33 mouse cellular contexts compared by ENCODE assay signal in genomic region chr4:151070962-151071361, GRCm38 (mm10). TPM values are rescaled to one million over a fixed set of nuclear protein-coding genes. Genes with fewer than 3 reads are reported as not detected.
DNase-seq lines count a peak whose midpoint lies in the region; ATAC-seq and TF ChIP-seq lines count a peak whose summit lies in the region.
"Had no signal": no experiment of that assay in that cellular context is flagged by ENCODE, and none has a peak within 500 bp of the region (broad histone marks: within the 10 kb centered on the region; RNA-seq: fewer than 3 reads in every experiment).

No protein-coding gene starts in this region.

- H3K36me3 ChIP-seq in megakaryocyte, embryonic 14.5 days (replicated peaks; ENCODE audit: low read length) = no peaks in the 10 kb centered on the region
- H3K36me3 ChIP-seq in heart, embryonic 12.5 days = peaks cover 78% of the 10 kb centered on the region
- H3K36me3 ChIP-seq in hindbrain, embryonic 10.5 days = peaks cover 97% of the 10 kb centered on the region
- peaks cover 100% of the 10 kb centered on the region for H3K36me3 ChIP-seq in hindbrain, embryonic 14.5 days (replicated peaks; ENCODE audit: control insufficient read depth, insufficient read depth)

- H3K4me2 ChIP-seq in heart, embryonic 12.5 days = no peak overlapping the region
- H3K4me2 ChIP-seq in hindbrain, embryonic 14.5 days (replicated peaks) = no peak overlapping the region
- H3K4me2 ChIP-seq: embryonic facial prominence, embryonic 13.5 days; forebrain, embryonic 13.5 days; heart, embryonic 13.5 days; hindbrain, embryonic 13.5 days had no signal

- ATAC-seq in hematopoietic stem cell, adult 5-6 weeks (replicated peaks in 1 of 2; ENCODE audit: insufficient read depth in 1 of 2, low FRiP score in 2 of 2, low TSS enrichment in 1 of 2, low read depth in 1 of 2, poor library complexity in 2 of 2, severe bottlenecking in 2 of 2) = peak; percentile 82 to 84
- ATAC-seq in heart, embryonic 12.5 days (ENCODE audit: insufficient number of reproducible peaks, low FRiP score) = no peak
- no peak for ATAC-seq in hindbrain, embryonic 14.5 days (ENCODE audit: low FRiP score)
- ATAC-seq: activated CD4-positive, CD25-positive, alpha-beta regulatory T cell, adult 4 months; forebrain, embryonic 13.5 days; forebrain, postnatal 0 days; hindbrain, postnatal 0 days; inflammation-experienced regulatory T-cells, adult 6 months; intestine, embryonic 16.5 days had no signal

- peak; percentile 68 for DNase-seq in 416B (ENCODE audit: low read depth)
- DNase-seq in hindbrain, embryonic 10.5 days (ENCODE audit: low spot score) = no peak
- DNase-seq in hindbrain, embryonic 14.5 days (ENCODE audit: low spot score) = no peak
- DNase-seq: adrenal gland, adult 8-10 months; adrenal gland, postnatal 25 days; cerebellum, adult 18-20 months; cerebellum, adult 9-11 months; cerebellum, postnatal 25 days; embryo, embryonic 11 days; forebrain, postnatal 0 days; gastrocnemius, adult 2 months; gastrocnemius, postnatal 14 days; heart, adult 18-20 months; heart, postnatal 14 days; heart, postnatal 4 days had no signal

- H3K27me3 ChIP-seq in megakaryocyte, embryonic 14.5 days (replicated peaks) = peaks cover 40% of the 10 kb centered on the region
- no peaks in the 10 kb centered on the region for H3K27me3 ChIP-seq in heart, embryonic 12.5 days (replicated peaks)
- no peaks in the 10 kb centered on the region for H3K27me3 ChIP-seq in hindbrain, embryonic 10.5 days (ENCODE audit: insufficient read depth, poor library complexity, severe bottlenecking)
- no peaks in the 10 kb centered on the region for H3K27me3 ChIP-seq in hindbrain, embryonic 14.5 days (ENCODE audit: control insufficient read depth, insufficient read depth, low read length)
- H3K27me3 ChIP-seq: embryonic facial prominence, embryonic 13.5 days; forebrain, embryonic 13.5 days; heart, embryonic 13.5 days; hindbrain, embryonic 13.5 days had no signal

- TF ChIP-seq CTCF in bone marrow macrophage, adult 2 months (IDR thresholded peaks at IDR 0.05; ENCODE audit: low read depth, low read length) = no peak

- H3K4me3 ChIP-seq in bone marrow macrophage, adult 2 months (ENCODE audit: insufficient read depth, low read length) = no peak overlapping the region
- peak overlapping the region; percentile 70 for H3K4me3 ChIP-seq in megakaryocyte, embryonic 14.5 days (replicated peaks)
- no peak overlapping the region for H3K4me3 ChIP-seq in heart, embryonic 12.5 days
- no peak overlapping the region for H3K4me3 ChIP-seq in hindbrain, embryonic 10.5 days
- H3K4me3 ChIP-seq in hindbrain, embryonic 14.5 days (replicated peaks; ENCODE audit: low read length) = no peak overlapping the region
- H3K4me3 ChIP-seq: embryonic facial prominence, embryonic 10.5 days; embryonic facial prominence, embryonic 13.5 days; erythroblast, embryonic 14.5 days; forebrain, embryonic 13.5 days; gastrocnemius, adult 2 months; heart, embryonic 13.5 days; hindbrain, embryonic 13.5 days had no signal

- H3K27ac ChIP-seq in bone marrow macrophage, adult 2 months (ENCODE audit: insufficient read depth, low read depth, low read length) = peak overlapping the region; percentile 63
- no peak overlapping the region for H3K27ac ChIP-seq in heart, embryonic 12.5 days (ENCODE audit: poor library complexity, severe bottlenecking)
- no peak overlapping the region for H3K27ac ChIP-seq in hindbrain, embryonic 10.5 days
- no peak overlapping the region for H3K27ac ChIP-seq in hindbrain, embryonic 14.5 days
- H3K27ac ChIP-seq: embryonic facial prominence, embryonic 10.5 days; embryonic facial prominence, embryonic 13.5 days; forebrain, embryonic 13.5 days; gastrocnemius, adult 2 months; heart, embryonic 13.5 days; hindbrain, embryonic 13.5 days; hindbrain, postnatal 0 days had no signal

- no peak overlapping the region for H3K9ac ChIP-seq in heart, embryonic 12.5 days
- H3K9ac ChIP-seq in hindbrain, embryonic 14.5 days = no peak overlapping the region
- H3K9ac ChIP-seq: forebrain, embryonic 13.5 days; forebrain, postnatal 0 days; heart, embryonic 13.5 days; hindbrain, embryonic 13.5 days had no signal

- no peaks in the 10 kb centered on the region for H3K9me3 ChIP-seq in megakaryocyte, embryonic 14.5 days
- H3K9me3 ChIP-seq in heart, embryonic 12.5 days (replicated peaks) = no peaks in the 10 kb centered on the region
- H3K9me3 ChIP-seq in hindbrain, embryonic 10.5 days = no peaks in the 10 kb centered on the region
- no peaks in the 10 kb centered on the region for H3K9me3 ChIP-seq in hindbrain, embryonic 14.5 days (ENCODE audit: control insufficient read depth, low read length)
- H3K9me3 ChIP-seq: embryonic facial prominence, embryonic 10.5 days; embryonic facial prominence, embryonic 13.5 days; forebrain, embryonic 13.5 days; heart, embryonic 13.5 days; hindbrain, embryonic 13.5 days had no signal

- 79% methylated on average over 7 of the region's 7 CpGs for WGBS in heart, embryonic 12.5 days
- 86% methylated on average over 7 of the region's 7 CpGs for WGBS in hindbrain, embryonic 10.5 days
- 87% methylated on average over 7 of the region's 7 CpGs for WGBS in hindbrain, embryonic 14.5 days

- no peak for TF ChIP-seq POLR2A in bone marrow macrophage, adult 2 months (IDR thresholded peaks at IDR 0.05; ENCODE audit: borderline replicate concordance, low read depth, low read length)

- H3K4me1 ChIP-seq in bone marrow macrophage, adult 2 months (ENCODE audit: control insufficient read depth, insufficient read depth, low read length) = peaks cover 24% of the 10 kb centered on the region
- H3K4me1 ChIP-seq in megakaryocyte, embryonic 14.5 days = peaks cover 21% of the 10 kb centered on the region
- no peaks in the 10 kb centered on the region for H3K4me1 ChIP-seq in heart, embryonic 12.5 days (replicated peaks)
- no peaks in the 10 kb centered on the region for H3K4me1 ChIP-seq in hindbrain, embryonic 10.5 days (replicated peaks)
- no peaks in the 10 kb centered on the region; the same call in 1 of the 2 replicates for H3K4me1 ChIP-seq in hindbrain, embryonic 14.5 days (replicated peaks; ENCODE audit: control insufficient read depth, insufficient read depth, low read length)
- H3K4me1 ChIP-seq: embryonic facial prominence, embryonic 10.5 days; embryonic facial prominence, embryonic 13.5 days; forebrain, embryonic 13.5 days; hindbrain, embryonic 13.5 days had no signal

RNA-seq across cellular contexts. Expression of gene Vamp3, which starts 13.2 kb away (rescaled TPM):
- polyA plus RNA-seq in bone marrow macrophage, adult 2 months (2012; ENCODE audit: insufficient read depth, insufficient read length, missing spikeins) = 110 and 112 TPM in 2 replicates
- 86.8 and 97.3 TPM in 2 replicates for total RNA-seq in hematopoietic stem cell, adult 5-6 weeks (2017)
- polyA plus RNA-seq in megakaryocyte, embryonic 14.5 days (2012; ENCODE audit: insufficient read depth, low replicate concordance) = 1.5 and 1.6 TPM in 2 replicates
- polyA plus RNA-seq in heart, embryonic 12.5 days (2016; fragmentation: Nextera tagmentation; extraction: Ambion mirVana) = 100 and 109 TPM in 2 replicates
- 105 and 123 TPM in 2 replicates for polyA plus RNA-seq in hindbrain, embryonic 10.5 days (2016; fragmentation: Nextera tagmentation; extraction: Ambion mirVana)
- 29.9 and 43.2 TPM in 2 replicates for polyA plus RNA-seq in hindbrain, embryonic 14.5 days (2014; fragmentation: Nextera tagmentation; extraction: Ambion mirVana)

RNA-seq across cellular contexts. Expression of gene Gm13090, which starts 18.4 kb away (rescaled TPM):
- polyA plus RNA-seq in bone marrow macrophage, adult 2 months (2012; ENCODE audit: insufficient read depth, insufficient read length, missing spikeins) = not detected in 2 replicates
- total RNA-seq in hematopoietic stem cell, adult 5-6 weeks (2017) = not detected in 2 replicates
- not detected in 2 replicates for polyA plus RNA-seq in megakaryocyte, embryonic 14.5 days (2012; ENCODE audit: insufficient read depth, low replicate concordance)
- not detected in 2 replicates for polyA plus RNA-seq in heart, embryonic 12.5 days (2016; fragmentation: Nextera tagmentation; extraction: Ambion mirVana)
- polyA plus RNA-seq in hindbrain, embryonic 10.5 days (2016; fragmentation: Nextera tagmentation; extraction: Ambion mirVana) = not detected in 2 replicates
- 0.30 and 0.36 TPM in 2 replicates for polyA plus RNA-seq in hindbrain, embryonic 14.5 days (2014; fragmentation: Nextera tagmentation; extraction: Ambion mirVana)
- total RNA-seq: adrenal gland, adult 8-10 months; adrenal gland, postnatal 25 days; ES-E14; forebrain, postnatal 0 days; gastrocnemius, adult 2 months; gastrocnemius, postnatal 14 days; gastrocnemius, postnatal 4 days; heart, adult 18-20 months; heart, postnatal 14 days; heart, postnatal 4 days; hindbrain, postnatal 0 days had no signal
- polyA plus RNA-seq: activated CD4-positive, CD25-positive, alpha-beta regulatory T cell, adult 4 months; cortical plate, adult 2 months; embryonic facial prominence, embryonic 10.5 days; embryonic facial prominence, embryonic 13.5 days; erythroblast, embryonic 14.5 days; forebrain, embryonic 13.5 days; forebrain, postnatal 0 days; frontal cortex, adult 2 months; heart, embryonic 13.5 days; hindbrain, embryonic 13.5 days; hindbrain, postnatal 0 days; inflammation-experienced regulatory T-cells, adult 6 months; intestine, embryonic 16.5 days had no signal

RNA-seq across cellular contexts. Expression of gene Per3, which starts 26.5 kb away (rescaled TPM):
- polyA plus RNA-seq in bone marrow macrophage, adult 2 months (2012; ENCODE audit: insufficient read depth, insufficient read length, missing spikeins) = 14.5 and 15.5 TPM in 2 replicates
- total RNA-seq in hematopoietic stem cell, adult 5-6 weeks (2017) = 10.0 and 11.0 TPM in 2 replicates
- 8.0 and 11.8 TPM in 2 replicates for polyA plus RNA-seq in megakaryocyte, embryonic 14.5 days (2012; ENCODE audit: insufficient read depth, low replicate concordance)
- 7.2 and 8.7 TPM in 2 replicates for polyA plus RNA-seq in heart, embryonic 12.5 days (2016; fragmentation: Nextera tagmentation; extraction: Ambion mirVana)
- polyA plus RNA-seq in hindbrain, embryonic 10.5 days (2016; fragmentation: Nextera tagmentation; extraction: Ambion mirVana) = 4.3 and 5.7 TPM in 2 replicates
- 3.9 and 5.1 TPM in 2 replicates for polyA plus RNA-seq in hindbrain, embryonic 14.5 days (2014; fragmentation: Nextera tagmentation; extraction: Ambion mirVana)

Comparison
In these comparisons a context has a peak if more than half of its experiments do, and no peak if none do; other contexts are left out.
1. ATAC-seq: peak in hematopoietic stem cell, adult 5-6 weeks (2 of 2); none in heart, embryonic 12.5 days (single experiment) and hindbrain, embryonic 14.5 days (single experiment).
2. RNA of gene Vamp3, which starts 13.2 kb away (polyA plus RNA-seq): 110 to 112 TPM in bone marrow macrophage, adult 2 months, 105 to 123 TPM in hindbrain, embryonic 10.5 days, 100 to 109 TPM in heart, embryonic 12.5 days and 29.9 to 43.2 TPM in hindbrain, embryonic 14.5 days; 1.5 to 1.6 TPM in megakaryocyte, embryonic 14.5 days; every median in the first group is over 10 times any median in the second.